8 mouse cellular contexts compared by ENCODE assay signal in genomic region chr11:94473707-94474543, GRCm38 (mm10). TPM values are rescaled to one million over a fixed set of nuclear protein-coding genes. Genes with fewer than 3 reads are reported as not detected.
DNase-seq lines count a peak whose midpoint lies in the region; ATAC-seq and TF ChIP-seq lines count a peak whose summit lies in the region.

Cacna1g (minus strand) TSS chr11:94474198.

- TF ChIP-seq EP300 in MEL (IDR thresholded peaks at IDR 0.05; ENCODE audit: low read depth in 1 of 2, low read length in 2 of 2): no peak

- H3K9ac ChIP-seq in MEL (ENCODE audit: control insufficient read depth, low read depth, low read length, poor library complexity, severe bottlenecking): no peak within 1 kb of the TSS
- peak within 1 kb of the TSS; percentile 71 for H3K9ac ChIP-seq in forebrain, embryonic 15.5 days (replicated peaks)
- no peak within 1 kb of the TSS for H3K9ac ChIP-seq in liver, embryonic 15.5 days
- peak within 1 kb of the TSS; percentile 88 for H3K9ac ChIP-seq in neural tube, embryonic 12.5 days

- H3K4me1 ChIP-seq in MEL (ENCODE audit: control insufficient read depth in 1 of 2, insufficient read depth in 2 of 2, low read length in 2 of 2): no peaks in the 10 kb centered on the region
- H3K4me1 ChIP-seq in forebrain, embryonic 15.5 days: peaks cover 63% of the 10 kb centered on the region
- H3K4me1 ChIP-seq in liver, embryonic 15.5 days (replicated peaks): peaks cover 25% of the 10 kb centered on the region
- peaks cover 67% of the 10 kb centered on the region for H3K4me1 ChIP-seq in neural tube, embryonic 12.5 days
- peaks cover 19% of the 10 kb centered on the region for H3K4me1 ChIP-seq in testis, adult 2 months (ENCODE audit: control insufficient read depth, insufficient read depth, low read length)

- TF ChIP-seq RAD21 in MEL (IDR thresholded peaks at IDR 0.05; ENCODE audit: low read depth, low read length): no peak

- ATAC-seq in forebrain, embryonic 15.5 days (replicated peaks): peak; percentile 86
- peak; percentile 80 for ATAC-seq in liver, embryonic 15.5 days (ENCODE audit: insufficient read depth)
- peak; percentile 88 for ATAC-seq in neural tube, embryonic 12.5 days (ENCODE audit: low FRiP score, low read depth)

- H3K9me3 ChIP-seq in MEL (replicated peaks; ENCODE audit: insufficient read depth, low read length): no peaks in the 10 kb centered on the region
- no peaks in the 10 kb centered on the region for H3K9me3 ChIP-seq in forebrain, embryonic 15.5 days
- H3K9me3 ChIP-seq in liver, embryonic 15.5 days (replicated peaks): no peaks in the 10 kb centered on the region
- H3K9me3 ChIP-seq in neural tube, embryonic 12.5 days: no peaks in the 10 kb centered on the region

- peak within 1 kb of the TSS; percentile 97 for H3K4me2 ChIP-seq in forebrain, embryonic 15.5 days (replicated peaks)
- H3K4me2 ChIP-seq in liver, embryonic 15.5 days: peak within 1 kb of the TSS; percentile 75
- peak within 1 kb of the TSS; percentile 99 for H3K4me2 ChIP-seq in neural tube, embryonic 12.5 days (replicated peaks)

- no peaks in the 10 kb centered on the region for H3K36me3 ChIP-seq in MEL (ENCODE audit: control insufficient read depth in 1 of 2, insufficient read depth in 2 of 2, low read length in 2 of 2)
- H3K36me3 ChIP-seq in forebrain, embryonic 15.5 days: no peaks in the 10 kb centered on the region
- H3K36me3 ChIP-seq in liver, embryonic 15.5 days (replicated peaks): no peaks in the 10 kb centered on the region
- no peaks in the 10 kb centered on the region for H3K36me3 ChIP-seq in neural tube, embryonic 12.5 days
- no peaks in the 10 kb centered on the region for H3K36me3 ChIP-seq in testis, adult 2 months (ENCODE audit: control insufficient read depth, insufficient read depth, low read length)

- no peaks in the 10 kb centered on the region for H3K79me2 ChIP-seq in MEL (ENCODE audit: control insufficient read depth, insufficient read depth, low read length, poor library complexity)

- no peak for TF ChIP-seq CTCF in MEL (IDR thresholded peaks at IDR 0.05 in 2 of 3, conservative IDR thresholded peaks at IDR 0.05 in 1 of 3; ENCODE audit: control insufficient read depth in 1 of 3, insufficient read depth in 1 of 3, low read depth in 2 of 3, low read length in 3 of 3, poor library complexity in 1 of 3, severe bottlenecking in 1 of 3)
- no peak for TF ChIP-seq CTCF in testis, adult 2 months (IDR thresholded peaks at IDR 0.05; ENCODE audit: control insufficient read depth, insufficient read depth, insufficient replicate concordance, low read depth, low read length)

- peaks cover 5 to 12% of the 10 kb centered on the region in 2 experiments; a peak in 3 of 4 replicates for H3K27me3 ChIP-seq in MEL (ENCODE audit: control insufficient read depth in 1 of 2, insufficient read depth in 2 of 2, low read length in 2 of 2)
- H3K27me3 ChIP-seq in forebrain, embryonic 15.5 days: peaks cover 19% of the 10 kb centered on the region
- H3K27me3 ChIP-seq in liver, embryonic 15.5 days: peaks cover 100% of the 10 kb centered on the region
- peaks cover 66% of the 10 kb centered on the region for H3K27me3 ChIP-seq in neural tube, embryonic 12.5 days (replicated peaks)
- peaks cover 3% of the 10 kb centered on the region; the same call in 1 of the 2 replicates for H3K27me3 ChIP-seq in testis, adult 2 months (ENCODE audit: control insufficient read depth, insufficient read depth, low read length)

- no peak for TF ChIP-seq POLR2A in MEL (IDR thresholded peaks at IDR 0.05; ENCODE audit: control insufficient read depth in 1 of 2, insufficient read depth in 1 of 2, low read depth in 1 of 2, low read length in 2 of 2, poor library complexity in 1 of 2)
- TF ChIP-seq POLR2A in testis, adult 2 months (IDR thresholded peaks at IDR 0.05; ENCODE audit: control insufficient read depth, low read depth, low read length): no peak

- H3K27ac ChIP-seq in MEL (ENCODE audit: control insufficient read depth, low read depth, low read length): no peak within 1 kb of the TSS
- H3K27ac ChIP-seq in forebrain, embryonic 15.5 days (replicated peaks): peak within 1 kb of the TSS; percentile 69
- no peak within 1 kb of the TSS for H3K27ac ChIP-seq in liver, embryonic 15.5 days (replicated peaks)
- 0 out of 2 replicates have a peak within 1 kb of the TSS, but pooled peaks have one; percentile 59 for H3K27ac ChIP-seq in neural tube, embryonic 12.5 days
- H3K27ac ChIP-seq in testis, adult 2 months (ENCODE audit: control insufficient read depth, insufficient read depth, low read depth, low read length): no peak within 1 kb of the TSS

- intact Hi-C loops in heart, postnatal 10 days (cut with DNase I): no loop called here

- H3K4me3 ChIP-seq in MEL (ENCODE audit: control insufficient read depth in 1 of 2, insufficient read depth in 1 of 2, low read depth in 2 of 2, low read length in 2 of 2): peak within 1 kb of the TSS; percentile 16 to 35; a peak in 3 of 4 replicates
- H3K4me3 ChIP-seq in forebrain, embryonic 15.5 days: peak within 1 kb of the TSS; percentile 68
- H3K4me3 ChIP-seq in liver, embryonic 15.5 days (replicated peaks): peak within 1 kb of the TSS; percentile 47
- H3K4me3 ChIP-seq in neural tube, embryonic 12.5 days: peak within 1 kb of the TSS; percentile 79
- H3K4me3 ChIP-seq in testis, adult 2 months (ENCODE audit: control insufficient read depth, low read depth, low read length): peak within 1 kb of the TSS; percentile 50

- WGBS in forebrain, embryonic 15.5 days: 0% methylated on average over 46 of the region's 71 CpGs
- WGBS in liver, embryonic 15.5 days (ENCODE audit: insufficient replicate concordance): under 1% methylated on average over 64 of the region's 71 CpGs
- 0% methylated on average over 50 of the region's 71 CpGs for WGBS in neural tube, embryonic 12.5 days

- DNase-seq in MEL (ENCODE audit: low read depth, low spot score): peak; percentile 88
- DNase-seq in cerebellum, adult 18-20 months: peak; percentile 82 to 89
- DNase-seq in heart, postnatal 10 days: peak; percentile 92 to 93
- DNase-seq in kidney, postnatal 4 days: peak; percentile 93 to 95

TF ChIP-seq in MEL, 35 proteins besides CTCF, POLR2A, EP300 and RAD21:
- TF ChIP-seq UBTF (IDR thresholded peaks at IDR 0.05; ENCODE audit: borderline replicate concordance, insufficient read depth, low read depth, low read length) (0 out of 2 replicates have a peak, but pooled peaks have one; percentile 57), MXI1 (IDR thresholded peaks at IDR 0.05; ENCODE audit: low read depth, low read length) (0 out of 2 replicates have a peak, but pooled peaks have one; percentile 19), ELF1 (IDR thresholded peaks at IDR 0.05; ENCODE audit: low read depth, low read length) (no peak), MEF2A (IDR thresholded peaks at IDR 0.05; ENCODE audit: extremely low read depth, insufficient replicate concordance, low read depth, low read length, poor library complexity, severe bottlenecking) (no peak), SIN3A (IDR thresholded peaks at IDR 0.05; ENCODE audit: low read length) (no peak; the same call in 1 of the 2 replicates), CHD1 (IDR thresholded peaks at IDR 0.05; ENCODE audit: low read depth, low read length) (no peak), MAZ (IDR thresholded peaks at IDR 0.05; ENCODE audit: low read depth, low read length) (peak; percentile 70; the same call in 1 of the 2 replicates), KAT2A (conservative IDR thresholded peaks at IDR 0.05; ENCODE audit: low read depth, low read length) (no peak), BHLHE40 (IDR thresholded peaks at IDR 0.05; ENCODE audit: borderline replicate concordance, low read depth, low read length) (no peak)

RNA-seq across cellular contexts. Expression of gene Cacna1g, which starts in this region (rescaled TPM):
- 0.04 TPM in 1 of 2 replicates, not detected in the other for total RNA-seq in MEL (2012; rRNA removed)
- under 1 TPM in 1 of 2 experiments, not detected in 1; 0.01 TPM for polyA plus RNA-seq in MEL (2012; ENCODE audit: insufficient read depth in 1 of 2, insufficient read length in 2 of 2, low read depth in 1 of 2, low replicate concordance in 2 of 2, missing spikeins in 1 of 2)
- 6.8 and 9.2 TPM in 2 replicates for polyA plus RNA-seq in forebrain, embryonic 15.5 days (2015; fragmentation: Nextera tagmentation; extraction: Ambion mirVana)
- total RNA-seq in heart, postnatal 10 days (2021): 10 to 100 TPM; 33.4 to 41.3 TPM
- polyA plus RNA-seq in liver, embryonic 15.5 days (2015; fragmentation: Nextera tagmentation; extraction: Ambion mirVana): 2.3 and 2.7 TPM in 2 replicates
- polyA plus RNA-seq in neural tube, embryonic 12.5 days (2016; fragmentation: Nextera tagmentation; extraction: Ambion mirVana): 10.3 and 12.0 TPM in 2 replicates
- polyA plus RNA-seq in testis, adult 2 months (2012; rRNA removed): 3.4 and 5.1 TPM in 2 replicates

Comparison
In these comparisons a context has a peak if more than half of its experiments do, and no peak if none do; other contexts are left out.
1. RNA of gene Cacna1g (total RNA-seq): 33.4 to 41.3 TPM in heart, postnatal 10 days; 0.04 TPM in MEL; every median in the first group is over 10 times any median in the second.
2. Peak in DNase-seq and H3K4me3 ChIP-seq in MEL; RNA of the gene not detected or under 1 TPM.
3. H3K27ac ChIP-seq: peak in forebrain, embryonic 15.5 days (single experiment) and neural tube, embryonic 12.5 days (single experiment); none in MEL (single experiment), liver, embryonic 15.5 days (single experiment) and testis, adult 2 months (single experiment).
4. H3K4me3 ChIP-seq: peak in every context shown above with its lines; median percentile 79 in neural tube, embryonic 12.5 days; 68 in forebrain, embryonic 15.5 days; 50 in testis, adult 2 months; 47 in liver, embryonic 15.5 days; 26 in MEL.
5. H3K9ac ChIP-seq: peak in forebrain, embryonic 15.5 days (single experiment) and neural tube, embryonic 12.5 days (single experiment); none in MEL (single experiment) and liver, embryonic 15.5 days (single experiment).
6. Peak in every context shown above with its lines, with median percentiles within 50 percentile points of each other: DNase-seq, ATAC-seq and H3K4me2 ChIP-seq.